Comparison of ENCODE assay signal across 8 mouse cellular contexts in the genomic region with DNA sequence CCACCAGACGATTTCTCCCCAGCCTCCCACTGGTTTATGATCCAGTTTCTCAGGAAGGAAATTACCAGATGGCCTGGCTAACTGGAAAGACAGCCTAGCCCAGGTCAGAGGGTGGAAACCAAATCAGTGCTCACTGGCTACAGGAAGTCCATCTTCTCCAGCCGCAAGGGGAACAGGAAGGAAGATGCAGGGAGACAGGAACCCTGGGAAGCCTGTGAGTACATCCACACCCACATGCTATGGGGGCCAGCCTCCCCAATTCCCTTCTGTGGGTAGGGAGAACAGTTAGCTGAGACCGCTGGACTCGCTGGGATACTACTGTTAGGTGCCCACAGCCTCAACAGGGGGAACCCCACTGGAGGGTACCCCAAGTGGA. TPM values are rescaled to one million over a fixed set of nuclear protein-coding genes. Genes with fewer than 3 reads are reported as not detected.
A peak's percentile ranks its signal among the peaks of the same experiment; 100 is the strongest.
DNase-seq lines count a peak whose midpoint lies in the region; ATAC-seq and TF ChIP-seq lines count a peak whose summit lies in the region.
"Had no signal": no experiment of that assay in that cellular context is flagged by ENCODE, and none has a peak within 500 bp of the region (broad histone marks: within the 10 kb centered on the region; RNA-seq: fewer than 3 reads in every experiment).

No protein-coding gene starts in this region.

- H3K9me3 ChIP-seq in embryonic facial prominence, embryonic 13.5 days: no peaks in the 10 kb centered on the region
- no peaks in the 10 kb centered on the region for H3K9me3 ChIP-seq in hindbrain, postnatal 0 days (ENCODE audit: low read length)
- H3K9me3 ChIP-seq in lung, embryonic 16.5 days (ENCODE audit: control insufficient read depth, low read length): no peaks in the 10 kb centered on the region

- H3K4me3 ChIP-seq in bone marrow, adult 2 months (replicated peaks; ENCODE audit: control insufficient read depth, low read depth, low read length): no peak overlapping the region
- no peak overlapping the region for H3K4me3 ChIP-seq in embryonic facial prominence, embryonic 13.5 days
- no peak overlapping the region for H3K4me3 ChIP-seq in hindbrain, postnatal 0 days (ENCODE audit: low read length)
- no peak overlapping the region for H3K4me3 ChIP-seq in lung, embryonic 16.5 days (ENCODE audit: low read length)

- no peak for DNase-seq in hindbrain, postnatal 0 days (ENCODE audit: low spot score)
- DNase-seq in urinary bladder, adult 18-20 months (ENCODE audit: low spot score in 2 of 2): no peak
- DNase-seq in right cerebral cortex, postnatal 10 days (ENCODE audit: low spot score in 2 of 2): no peak
- no peak for DNase-seq in gastrocnemius, postnatal 36 days
- DNase-seq: layer of hippocampus, adult 9-11 months had no signal

- H3K27ac ChIP-seq in bone marrow, adult 2 months (ENCODE audit: control insufficient read depth, insufficient read depth, low read depth, low read length, poor library complexity): peak overlapping the region; percentile 89
- peak overlapping the region; percentile 62 for H3K27ac ChIP-seq in embryonic facial prominence, embryonic 13.5 days
- H3K27ac ChIP-seq in hindbrain, postnatal 0 days: peak overlapping the region; percentile 82
- peak overlapping the region; percentile 79 for H3K27ac ChIP-seq in lung, embryonic 16.5 days (ENCODE audit: low read length)

- no peak for ATAC-seq in embryonic facial prominence, embryonic 13.5 days (ENCODE audit: insufficient number of reproducible peaks, insufficient read depth, low FRiP score, low TSS enrichment, low read depth)
- no peak for ATAC-seq in hindbrain, postnatal 0 days
- ATAC-seq in lung, embryonic 16.5 days (ENCODE audit: low read depth): 0 out of 2 replicates have a peak, but pooled peaks have one; percentile 11

- H3K27me3 ChIP-seq in embryonic facial prominence, embryonic 13.5 days: no peaks in the 10 kb centered on the region
- H3K27me3 ChIP-seq in hindbrain, postnatal 0 days (ENCODE audit: insufficient read depth, low read length): no peaks in the 10 kb centered on the region
- no peaks in the 10 kb centered on the region for H3K27me3 ChIP-seq in lung, embryonic 16.5 days (ENCODE audit: control insufficient read depth, insufficient read depth, low read depth, low read length)

- no peak overlapping the region for H3K9ac ChIP-seq in embryonic facial prominence, embryonic 13.5 days
- H3K9ac ChIP-seq in hindbrain, postnatal 0 days (replicated peaks; ENCODE audit: low read length): no peak overlapping the region
- H3K9ac ChIP-seq in lung, embryonic 16.5 days (ENCODE audit: low read length): no peak overlapping the region

- no peak overlapping the region for H3K4me2 ChIP-seq in embryonic facial prominence, embryonic 13.5 days
- H3K4me2 ChIP-seq in hindbrain, postnatal 0 days (ENCODE audit: low read depth, low read length): no peak overlapping the region
- no peak overlapping the region for H3K4me2 ChIP-seq in lung, embryonic 16.5 days (ENCODE audit: low read depth, low read length)

- TF ChIP-seq POLR2A in bone marrow, adult 2 months (IDR thresholded peaks at IDR 0.05; ENCODE audit: borderline replicate concordance, control insufficient read depth, low read depth, low read length): no peak

- WGBS in bone marrow, adult 2 months: 46% methylated on average over 4 of the region's 4 CpGs
- 79% methylated on average over 4 of the region's 4 CpGs for WGBS in embryonic facial prominence, embryonic 13.5 days
- WGBS in hindbrain, postnatal 0 days: 65% methylated on average over 4 of the region's 4 CpGs
- 57% methylated on average over 4 of the region's 4 CpGs for WGBS in lung, embryonic 16.5 days

- H3K4me1 ChIP-seq in bone marrow, adult 2 months (ENCODE audit: control insufficient read depth, insufficient read depth, low read length): peaks cover 11% of the 10 kb centered on the region
- peaks cover 38% of the 10 kb centered on the region for H3K4me1 ChIP-seq in embryonic facial prominence, embryonic 13.5 days
- H3K4me1 ChIP-seq in hindbrain, postnatal 0 days (ENCODE audit: insufficient read depth, low read length): peaks cover 26% of the 10 kb centered on the region
- H3K4me1 ChIP-seq in lung, embryonic 16.5 days (replicated peaks; ENCODE audit: control insufficient read depth, insufficient read depth, low read length): peaks cover 37% of the 10 kb centered on the region

- TF ChIP-seq CTCF in bone marrow, adult 2 months (IDR thresholded peaks at IDR 0.05; ENCODE audit: control insufficient read depth, insufficient read depth, low read length): no peak
- no peak for TF ChIP-seq CTCF in hindbrain, postnatal 0 days (IDR thresholded peaks at IDR 0.05; ENCODE audit: low read depth)

- no peaks in the 10 kb centered on the region for H3K36me3 ChIP-seq in embryonic facial prominence, embryonic 13.5 days
- H3K36me3 ChIP-seq in hindbrain, postnatal 0 days (ENCODE audit: insufficient read depth, low read length): no peaks in the 10 kb centered on the region
- no peaks in the 10 kb centered on the region for H3K36me3 ChIP-seq in lung, embryonic 16.5 days (ENCODE audit: control insufficient read depth, insufficient read depth, low read length)

- intact Hi-C loops in gastrocnemius, postnatal 36 days (cut with DNase I): no loop called here

RNA-seq across cellular contexts. Expression of a gene that starts 10.7 kb away (rescaled TPM):
- polyA plus RNA-seq in bone marrow, adult 2 months (2011; ENCODE audit: insufficient read depth, insufficient read length, low replicate concordance, missing spikeins): 14.6 and 20.1 TPM in 2 replicates
- polyA plus RNA-seq in embryonic facial prominence, embryonic 13.5 days (2015; fragmentation: Nextera tagmentation; extraction: Ambion mirVana): 1.7 and 2.5 TPM in 2 replicates
- 8.1 and 10.1 TPM in 2 replicates for total RNA-seq in hindbrain, postnatal 0 days (2014; rRNA removed)
- polyA plus RNA-seq in hindbrain, postnatal 0 days (2015; fragmentation: Nextera tagmentation; extraction: Ambion mirVana): 3.7 and 4.4 TPM in 2 replicates
- polyA plus RNA-seq in lung, embryonic 16.5 days (2015; fragmentation: Nextera tagmentation; extraction: Ambion mirVana): 6.6 and 8.6 TPM in 2 replicates
- 10 to 100 TPM; 25.3 to 30.4 TPM for total RNA-seq in gastrocnemius, postnatal 36 days (2021)

RNA-seq across cellular contexts. Expression of a gene that starts 16.9 kb away (rescaled TPM):
- polyA plus RNA-seq in bone marrow, adult 2 months (2011; ENCODE audit: insufficient read depth, insufficient read length, low replicate concordance, missing spikeins): 0.88 and 4.0 TPM in 2 replicates
- 3.1 and 3.5 TPM in 2 replicates for polyA plus RNA-seq in embryonic facial prominence, embryonic 13.5 days (2015; fragmentation: Nextera tagmentation; extraction: Ambion mirVana)
- total RNA-seq in hindbrain, postnatal 0 days (2014; rRNA removed): 1.1 TPM in 1 of 2 replicates, not detected in the other
- 0.34 TPM in 1 of 2 replicates, not detected in the other for polyA plus RNA-seq in hindbrain, postnatal 0 days (2015; fragmentation: Nextera tagmentation; extraction: Ambion mirVana)
- polyA plus RNA-seq in lung, embryonic 16.5 days (2015; fragmentation: Nextera tagmentation; extraction: Ambion mirVana): 1.3 and 1.7 TPM in 2 replicates
- under 1 TPM; 0.13 to 0.35 TPM for total RNA-seq in gastrocnemius, postnatal 36 days (2021)

RNA-seq across cellular contexts. Expression of a gene that starts 34.8 kb away (rescaled TPM):
- polyA plus RNA-seq in bone marrow, adult 2 months (2011; ENCODE audit: insufficient read depth, insufficient read length, low replicate concordance, missing spikeins): not detected in 2 replicates
- 1.2 and 1.6 TPM in 2 replicates for polyA plus RNA-seq in embryonic facial prominence, embryonic 13.5 days (2015; fragmentation: Nextera tagmentation; extraction: Ambion mirVana)
- total RNA-seq in hindbrain, postnatal 0 days (2014; rRNA removed): 5.8 and 9.6 TPM in 2 replicates
- polyA plus RNA-seq in hindbrain, postnatal 0 days (2015; fragmentation: Nextera tagmentation; extraction: Ambion mirVana): 5.6 and 6.2 TPM in 2 replicates
- polyA plus RNA-seq in lung, embryonic 16.5 days (2015; fragmentation: Nextera tagmentation; extraction: Ambion mirVana): 7.4 and 7.6 TPM in 2 replicates
- total RNA-seq in gastrocnemius, postnatal 36 days (2021): 1 to 10 TPM; 1.1 to 1.2 TPM

RNA-seq across cellular contexts. Expression of a gene that starts 35.8 kb away (rescaled TPM):
- polyA plus RNA-seq in bone marrow, adult 2 months (2011; ENCODE audit: insufficient read depth, insufficient read length, low replicate concordance, missing spikeins): not detected in 2 replicates
- 12.8 and 17.0 TPM in 2 replicates for polyA plus RNA-seq in embryonic facial prominence, embryonic 13.5 days (2015; fragmentation: Nextera tagmentation; extraction: Ambion mirVana)
- not detected in 2 replicates for total RNA-seq in hindbrain, postnatal 0 days (2014; rRNA removed)
- polyA plus RNA-seq in hindbrain, postnatal 0 days (2015; fragmentation: Nextera tagmentation; extraction: Ambion mirVana): not detected in 2 replicates
- polyA plus RNA-seq in lung, embryonic 16.5 days (2015; fragmentation: Nextera tagmentation; extraction: Ambion mirVana): 0.18 and 0.33 TPM in 2 replicates
- total RNA-seq in gastrocnemius, postnatal 36 days (2021): not detected

RNA-seq across cellular contexts. Expression of a gene that starts 37.0 kb away (rescaled TPM):
- polyA plus RNA-seq in bone marrow, adult 2 months (2011; ENCODE audit: insufficient read depth, insufficient read length, low replicate concordance, missing spikeins): 27.6 and 39.3 TPM in 2 replicates
- 88.4 and 108 TPM in 2 replicates for polyA plus RNA-seq in embryonic facial prominence, embryonic 13.5 days (2015; fragmentation: Nextera tagmentation; extraction: Ambion mirVana)
- total RNA-seq in hindbrain, postnatal 0 days (2014; rRNA removed): 93.7 and 106 TPM in 2 replicates
- 86.3 and 91.0 TPM in 2 replicates for polyA plus RNA-seq in hindbrain, postnatal 0 days (2015; fragmentation: Nextera tagmentation; extraction: Ambion mirVana)
- polyA plus RNA-seq in lung, embryonic 16.5 days (2015; fragmentation: Nextera tagmentation; extraction: Ambion mirVana): 79.8 and 94.4 TPM in 2 replicates
- 10 to 100 TPM; 52.8 to 68.3 TPM for total RNA-seq in gastrocnemius, postnatal 36 days (2021)
